Mouse (Mus musculus) lung, embryonic 16.5 days (tissue): ENCODE results near the gene Drd5. TPM values are rescaled to one million over a fixed set of nuclear protein-coding genes. Genes with fewer than 3 reads are reported as not detected.

Source experiments
- ATAC-seq: fragments of 200-750 bp; cut with Nextera tagmentation; 2 replicates; pipeline ENCODE4 v1.8.0; 2017; ENCODE audit warnings: low read depth, mild to moderate bottlenecking, moderate library complexity
- H3K27ac ChIP-seq: fragments of 300-500 bp; sonication (generic); 2 replicates; pipeline ENCODE4 v1.5.1; 2014; ENCODE audit warnings: mild to moderate bottlenecking, control low read depth, low read length
- H3K27me3 ChIP-seq: fragments of 300-500 bp; sonication (generic); 2 replicates; pipeline ENCODE4 v1.6.1; 2014; ENCODE audit warnings: low read depth, low read length, mixed read lengths; ENCODE audit not compliant: control insufficient read depth, insufficient read depth
- H3K36me3 ChIP-seq: fragments of 300-500 bp; sonication (generic); 2 replicates; pipeline ENCODE4 v1.6.1; 2014; ENCODE audit warnings: low read length; ENCODE audit not compliant: control insufficient read depth, insufficient read depth
- H3K4me1 ChIP-seq: fragments of 300-500 bp; sonication (generic); replicated peaks from 2 replicates; pipeline ENCODE4 v1.6.1; 2014; ENCODE audit warnings: low read length, mixed read lengths; ENCODE audit not compliant: control insufficient read depth, insufficient read depth
- H3K4me2 ChIP-seq: fragments of 300-500 bp; sonication (generic); 2 replicates; pipeline ENCODE4 v1.6.1; 2014; ENCODE audit warnings: low read depth, low read length, control low read depth
- H3K4me3 ChIP-seq: fragments of 300-500 bp; sonication (generic); 2 replicates; pipeline ENCODE4 v1.5.1; 2014; ENCODE audit warnings: mild to moderate bottlenecking, low read length, control low read depth
- H3K9ac ChIP-seq: fragments of 300-500 bp; sonication (generic); 2 replicates; pipeline ENCODE4 v1.6.1; 2014; ENCODE audit warnings: low read length, control low read depth
- H3K9me3 ChIP-seq: fragments of 300-500 bp; sonication (generic); 2 replicates; pipeline ENCODE4 v1.6.1; 2016; ENCODE audit warnings: low read length; ENCODE audit not compliant: control insufficient read depth
- WGBS: fragments of 180-500 bp; shearing (Covaris S2); extraction: QIAGEN DNeasy Blood & Tissue Kit; methylation state at CpG from one replicate; pipeline ENCODE4 v1.1.7; 2014; 5-methylcytosine and 5-hydroxymethylcytosine counted together
- polyA plus RNA-seq: library from polyadenylated mRNA; unstranded; fragments of >200 nt; fragmentation: Nextera tagmentation; extraction: Ambion mirVana; gene quantifications from 2 replicates; pipeline ENCODE4 v1.2.1, GENCODE M21; 2015

Gene Drd5
- polyA plus RNA-seq, 1 experiment from 2014 or later, result not detected

- H3K27ac ChIP-seq, result no peak overlapping the region
- no peaks in the 10 kb centered on the region; the same call in 1 of the 2 replicates for H3K4me1 ChIP-seq
- no peaks in the 10 kb centered on the region for H3K36me3 ChIP-seq
- H3K27me3 ChIP-seq, result no peaks in the 10 kb centered on the region
- ATAC-seq, result no peak
- no peak overlapping the region for H3K9ac ChIP-seq
- WGBS, result 78% methylated on average over 1 of the region's 1 CpGs
- H3K9me3 ChIP-seq, result no peaks in the 10 kb centered on the region
- H3K4me3 ChIP-seq, result no peak overlapping the region
- H3K4me2 ChIP-seq, result no peak overlapping the region
Observed at GRCm38 (mm10) chr5:38371308-38371707, 52.1 kb downstream of the Drd5 start.

Other genes starting within 250 kb of the Drd5 start
- gene Nsg1, start 159.5 kb upstream of the Drd5 start, polyA plus RNA-seq, result 64.9 and 66.1 TPM in 2 replicates
- 12.9 and 14.2 TPM in 2 replicates for gene Zbtb49, start 98.9 kb upstream of the Drd5 start, polyA plus RNA-seq
- 70.3 and 75.1 TPM in 2 replicates for gene Lyar, start 98.9 kb upstream of the Drd5 start, polyA plus RNA-seq
- gene Tmem128, start 59.2 kb upstream of the Drd5 start, polyA plus RNA-seq, result 80.8 and 82.0 TPM in 2 replicates
- gene Otop1, start 43.4 kb upstream of the Drd5 start, polyA plus RNA-seq, result not detected in 2 replicates
- 1.2 and 2.4 TPM in 2 replicates for gene Slc2a9, start 183.8 kb downstream of the Drd5 start, polyA plus RNA-seq
- gene Wdr1, start 243.9 kb downstream of the Drd5 start, polyA plus RNA-seq, result 207 and 209 TPM in 2 replicates